Mouse (Mus musculus) kidney, postnatal 10 days (tissue): ENCODE data around the gene Itga5.

Source experiments
- DNase-seq: peaks from one replicate; pipeline ENCODE4 v3.0.0; 2021; ENCODE audit warnings: mixed read lengths

Gene Itga5

GRCm38 (mm10) chr15:103338829-103339165 is 27.8 kb downstream of the Itga5 start:
- no peak for DNase-seq

- DNase-seq: no peak
Measured at GRCm38 (mm10) chr15:103336996-103337667, 29.4 kb downstream of the Itga5 start.

- DNase-seq: no peak
Measured at GRCm38 (mm10) chr15:103335488-103336235, 30.9 kb downstream of the Itga5 start.

GRCm38 (mm10) chr15:103335040-103335439 is 31.5 kb downstream of the Itga5 start:
- no peak for DNase-seq

- DNase-seq: no peak
Measured at GRCm38 (mm10) chr15:103334194-103334593, 32.4 kb downstream of the Itga5 start.

GRCm38 (mm10) chr15:103333738-103334137 is 32.8 kb downstream of the Itga5 start:
- DNase-seq: no peak

- no peak for DNase-seq
Measured at GRCm38 (mm10) chr15:103333081-103333615, 33.4 kb downstream of the Itga5 start.

GRCm38 (mm10) chr15:103323455-103324247 is 42.9 kb downstream of the Itga5 start:
- DNase-seq: peak; percentile 95

- DNase-seq: peak; percentile 83
Measured at GRCm38 (mm10) chr15:103323070-103323454, 43.5 kb downstream of the Itga5 start.

- DNase-seq: no peak
Measured at GRCm38 (mm10) chr15:103322396-103322795, 44.2 kb downstream of the Itga5 start.

GRCm38 (mm10) chr15:103321076-103321475 is 45.5 kb downstream of the Itga5 start:
- DNase-seq: peak; percentile 67

GRCm38 (mm10) chr15:103318201-103318816 is 48.3 kb downstream of the Itga5 start:
- peak; percentile 68 for DNase-seq

GRCm38 (mm10) chr15:103317731-103318130 is 48.8 kb downstream of the Itga5 start:
- DNase-seq: no peak

- DNase-seq: no peak
Measured at GRCm38 (mm10) chr15:103317120-103317519, 49.4 kb downstream of the Itga5 start.

- DNase-seq: no peak
Measured at GRCm38 (mm10) chr15:103315979-103316776, 50.4 kb downstream of the Itga5 start.

GRCm38 (mm10) chr15:103315011-103315502 is 51.5 kb downstream of the Itga5 start:
- peak; percentile 91 for DNase-seq

GRCm38 (mm10) chr15:103314181-103314580 is 52.4 kb downstream of the Itga5 start:
- DNase-seq: no peak

- peak; percentile 71 for DNase-seq
Measured at GRCm38 (mm10) chr15:103313495-103314095, 53.0 kb downstream of the Itga5 start.

- DNase-seq: no peak
Measured at GRCm38 (mm10) chr15:103310365-103310910, 56.1 kb downstream of the Itga5 start, which contains the start of gene Gpr84. TSS of gene Gpr84 (minus strand) at chr15:103310612.

- DNase-seq: no peak
Measured at GRCm38 (mm10) chr15:103308876-103309580, 57.5 kb downstream of the Itga5 start.
